Mouse (Mus musculus): ENCODE data around the gene Dip2b.

- TF ChIP-seq EP300 (IDR thresholded peaks at IDR 0.05; ENCODE audit: insufficient read depth, low read depth, low read length) (no peak), CTCF (IDR thresholded peaks at IDR 0.05; ENCODE audit: low read depth, low read length) (no peak), POLR2A (IDR thresholded peaks at IDR 0.05; ENCODE audit: insufficient read depth, low read length) (no peak)
Measured at GRCm38 (mm10) chr15:100066702-100067101, 28.2 kb downstream of the Dip2b start.

Data from ES-Bruce4 (cell line).